Mouse (Mus musculus) NIH3T3 (cell line): ENCODE measurements around the gene Ptf1a.

Source experiments
- DNase-seq: peaks from one replicate; pipeline ENCODE4 v3.0.0-alpha.2; 2012; ENCODE audit warnings: low read depth

The Ptf1a gene

DNA sequence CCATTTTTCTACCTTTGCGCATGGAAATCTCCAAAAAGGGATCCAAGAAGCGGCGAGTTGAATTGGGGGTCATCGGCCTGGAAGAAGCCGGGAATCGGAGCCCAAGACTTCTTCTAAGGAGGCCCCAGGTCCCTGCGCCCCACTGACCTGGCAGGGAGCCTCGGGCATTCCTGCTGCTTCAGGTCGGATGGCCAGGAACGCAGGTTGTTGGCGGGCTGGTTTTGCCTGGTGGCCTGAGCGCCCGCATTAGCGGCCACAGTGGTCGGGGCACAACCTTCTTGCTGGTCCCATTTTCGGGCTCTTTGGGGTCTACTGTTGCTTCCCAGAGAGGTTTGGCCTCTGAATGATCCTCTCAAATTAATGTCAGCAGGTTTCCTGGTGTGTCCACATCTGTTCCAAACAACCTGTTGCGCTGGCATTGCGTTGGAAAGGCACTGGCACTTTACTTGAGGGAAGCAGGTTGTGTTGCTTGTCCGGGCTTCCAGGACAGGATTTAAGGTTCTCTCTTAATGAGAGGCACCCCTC is 7.1 kb downstream of the Ptf1a start:
- DNase-seq = no peak

DNA sequence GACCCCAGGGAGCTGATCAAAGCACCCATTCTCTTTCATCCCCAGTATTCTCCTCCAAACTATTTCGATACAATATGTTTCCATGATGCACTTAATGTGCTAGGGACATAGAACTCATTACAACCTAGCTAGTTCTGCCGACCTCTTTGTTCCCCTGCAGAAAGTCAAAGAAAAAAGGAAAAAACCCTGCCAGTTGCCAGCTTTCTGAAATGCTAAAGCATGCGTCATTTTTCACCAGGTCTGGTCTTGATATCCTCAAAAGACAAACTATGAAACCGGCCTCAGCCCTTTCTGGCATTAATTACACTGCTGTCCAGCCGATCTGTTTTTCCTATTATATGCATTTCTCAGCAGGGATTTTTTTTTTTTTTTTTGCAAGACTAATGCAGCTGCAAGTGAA is 9.8 kb downstream of the Ptf1a start:
- peak; percentile 50 for DNase-seq

DNA sequence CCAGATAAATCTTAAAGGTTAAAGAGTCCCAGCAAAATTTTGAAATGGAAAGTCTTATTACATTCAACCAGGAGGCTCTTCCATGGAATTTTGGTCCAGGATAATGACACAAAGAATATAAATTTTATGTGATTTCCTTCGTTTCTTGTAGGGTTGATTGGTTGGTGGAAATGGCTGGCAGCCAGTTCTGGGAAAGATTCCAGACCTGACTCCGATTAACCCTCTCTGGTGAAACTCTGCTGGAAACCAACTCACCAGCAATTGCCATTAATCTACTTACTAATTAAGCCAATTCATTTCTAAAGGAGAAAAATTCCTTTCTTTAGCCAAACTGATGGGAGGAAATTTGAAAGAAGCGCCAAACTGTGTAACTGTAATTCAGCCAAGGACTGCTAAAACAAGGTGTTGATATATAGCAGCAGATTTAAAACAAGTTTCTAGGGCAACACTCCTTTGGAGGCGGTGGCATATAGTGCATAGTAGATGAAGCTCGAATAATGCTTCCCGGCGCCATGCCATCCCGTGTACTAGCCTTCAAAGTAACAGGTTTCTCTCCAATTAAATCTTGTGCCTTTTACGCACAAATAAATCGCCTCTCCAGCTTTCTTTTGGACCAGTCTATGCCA is 10.5 kb downstream of the Ptf1a start:
- peak; percentile 54 for DNase-seq

DNA sequence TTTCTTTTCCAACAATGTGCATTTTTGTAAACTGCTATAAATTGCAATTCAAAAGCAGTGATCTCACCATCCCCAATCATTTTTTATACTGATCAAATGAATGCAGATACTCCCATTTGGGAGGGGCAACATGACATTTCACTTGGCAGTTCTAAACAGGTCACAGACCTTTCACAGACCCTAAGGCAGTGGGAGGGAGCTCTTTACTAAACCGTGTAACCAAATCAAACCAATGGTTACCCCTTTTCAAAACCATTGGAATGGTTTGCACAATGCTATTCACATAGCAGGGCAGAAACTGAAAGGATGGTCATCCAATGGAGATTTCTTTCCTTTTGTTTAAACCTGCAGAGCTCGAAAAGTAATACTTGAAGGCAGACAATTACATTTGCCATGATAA is 13.3 kb downstream of the Ptf1a start:
- DNase-seq = no peak

DNA sequence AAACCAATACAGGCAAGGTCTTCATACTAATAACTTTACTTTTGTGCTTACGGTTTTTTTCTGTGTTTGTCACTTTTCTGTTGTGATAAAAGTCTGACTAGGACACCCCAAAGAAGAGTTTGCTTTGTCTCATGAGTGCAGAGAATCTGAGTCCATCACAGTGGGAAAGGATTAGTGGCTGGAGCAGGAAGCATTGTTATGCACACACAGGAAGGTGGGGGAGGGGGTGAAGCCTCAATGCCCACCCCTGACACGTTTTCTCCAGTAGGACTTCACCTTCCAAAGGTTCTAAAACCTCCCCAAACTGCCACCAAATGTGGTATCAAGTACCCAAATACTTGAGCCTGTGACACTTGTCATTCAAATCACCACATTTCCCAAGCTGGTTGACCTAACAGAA is 16.5 kb downstream of the Ptf1a start:
- DNase-seq = no peak

DNA sequence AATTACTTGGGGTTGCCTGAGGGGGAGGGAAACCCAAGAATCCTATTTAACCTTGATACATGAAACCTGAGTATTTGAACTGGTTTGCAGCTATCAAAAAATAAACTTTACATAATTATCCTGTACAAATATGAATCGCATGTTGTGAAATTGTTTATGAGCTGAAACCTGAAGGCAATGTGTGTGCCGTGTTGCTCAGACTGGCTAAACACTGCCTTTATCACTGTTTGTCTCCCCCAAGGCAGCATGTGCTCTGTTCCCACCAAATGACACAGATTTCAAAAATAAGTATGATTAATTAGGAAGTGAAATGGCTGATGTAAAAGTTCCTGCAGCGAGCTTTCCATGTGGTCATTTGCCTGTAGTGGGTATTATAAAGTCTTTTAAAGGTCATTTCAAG is 44.8 kb downstream of the Ptf1a start:
- DNase-seq = no peak
